Mouse (Mus musculus) adrenal gland, postnatal 25 days (tissue): ENCODE results near the gene Rab33a. TPM values are rescaled to one million over a fixed set of nuclear protein-coding genes. Genes with fewer than 3 reads are reported as not detected.

Experiments
- DNase-seq: peaks from one replicate; pipeline ENCODE4 v3.0.0; 2021; ENCODE audit warnings: mixed read lengths
- long read RNA-seq: library from polyadenylated mRNA; stranded (forward); transcript quantifications from one replicate; pipeline ENCODE4 v2.0.0, GENCODE M21; 2021
- total RNA-seq: library from RNA; stranded (reverse); gene quantifications from 2 replicates; pipeline ENCODE4 v1.2.3, GENCODE M21; 2021

Rab33a gene
- total RNA-seq, result 17.8 and 24.4 TPM in 2 replicates
- long read RNA-seq, transcript Rab33a-201 (2 exons, 1,158 nt), result major isoform, 5 of 6 reads
- long read RNA-seq, partial matches to known transcripts, result 0 of 6 reads
- long read RNA-seq, other reads (novel, unspliced or antisense), result 1 of 6 reads

- no peak for DNase-seq
These were observed at the start of gene Rab33a for GRCm38 (mm10) chrX:48518808-48519548. TSS of gene Rab33a (plus strand) at chrX:48519285.

- DNase-seq, result no peak
These were observed 38.0 kb upstream of the Rab33a start for GRCm38 (mm10) chrX:48481095-48481494.

GRCm38 (mm10) chrX:48481687-48482086 is 37.4 kb upstream of the Rab33a start:
- no peak for DNase-seq

GRCm38 (mm10) chrX:48493763-48494162 is 25.3 kb upstream of the Rab33a start:
- DNase-seq, result no peak

- peak; percentile 90 for DNase-seq
These were observed 5.8 kb upstream of the Rab33a start, which contains the start of gene Aifm1 for GRCm38 (mm10) chrX:48513166-48513807. TSS of gene Aifm1 (minus strand) at chrX:48513563.

GRCm38 (mm10) chrX:48513824-48514223 is 5.3 kb upstream of the Rab33a start:
- no peak for DNase-seq

GRCm38 (mm10) chrX:48518211-48518807 is 776 bp upstream of the Rab33a start:
- DNase-seq, result no peak

GRCm38 (mm10) chrX:48519549-48520085 is 532 bp downstream of the Rab33a start:
- DNase-seq, result no peak

- DNase-seq, result no peak
These were observed 2.6 kb downstream of the Rab33a start for GRCm38 (mm10) chrX:48521651-48522050.

GRCm38 (mm10) chrX:48523512-48523911 is 4.4 kb downstream of the Rab33a start:
- DNase-seq, result no peak

GRCm38 (mm10) chrX:48525332-48525731 is 6.2 kb downstream of the Rab33a start:
- no peak for DNase-seq

GRCm38 (mm10) chrX:48525866-48526265 is 6.8 kb downstream of the Rab33a start:
- DNase-seq, result no peak

- no peak for DNase-seq
These were observed 7.3 kb downstream of the Rab33a start for GRCm38 (mm10) chrX:48526435-48526834.

- DNase-seq, result peak; percentile 73
These were observed 13.1 kb downstream of the Rab33a start for GRCm38 (mm10) chrX:48532175-48532574.

Other genes with a start within 250 kb of the Rab33a start
- 14.1 and 16.9 TPM in 2 replicates for gene Bcorl1, start 177.9 kb upstream of the Rab33a start, total RNA-seq
- gene Elf4, start 56.2 kb upstream of the Rab33a start, total RNA-seq, result 25.6 and 27.2 TPM in 2 replicates
- 211 and 225 TPM in 2 replicates for gene Aifm1, start 5.7 kb upstream of the Rab33a start, total RNA-seq
- 11.5 and 12.3 TPM in 2 replicates for gene Zfp280c, start 75.2 kb downstream of the Rab33a start, total RNA-seq
- gene Slc25a14, start 104.1 kb downstream of the Rab33a start, total RNA-seq, result 9.3 and 11.8 TPM in 2 replicates
- gene Gpr119, start 155.2 kb downstream of the Rab33a start, total RNA-seq, result 0.18 TPM in 1 of 2 replicates, not detected in the other
- 3.0 and 3.9 TPM in 2 replicates for gene Rbmx2, start 175.7 kb downstream of the Rab33a start, total RNA-seq